Mouse (Mus musculus) heart, embryonic 13.5 days (tissue): Measurements from ENCODE around the gene Lrrc46. TPM values are rescaled to one million over a fixed set of nuclear protein-coding genes. Genes with fewer than 3 reads are reported as not detected.

Experiments
- ATAC-seq: fragments of 200-750 bp; cut with Nextera tagmentation; 2 replicates; pipeline ENCODE4 v1.8.0; 2017; ENCODE audit warnings: moderate TSS enrichment; ENCODE audit not compliant: insufficient number of reproducible peaks, low FRiP score, low TSS enrichment; ENCODE audit errors: extremely low read depth
- H3K27ac ChIP-seq: fragments of 300-500 bp; sonication (generic); replicated peaks from 2 replicates; pipeline ENCODE4 v1.5.1; 2015; ENCODE audit warnings: moderate library complexity, mild to moderate bottlenecking, inconsistent platforms
- H3K27me3 ChIP-seq: fragments of 300-500 bp; sonication (generic); replicated peaks from 2 replicates; pipeline ENCODE4 v1.6.1; 2015; ENCODE audit warnings: mild to moderate bottlenecking, inconsistent platforms
- H3K36me3 ChIP-seq: fragments of 300-500 bp; sonication (generic); 2 replicates; pipeline ENCODE4 v1.6.1; 2015; ENCODE audit warnings: mild to moderate bottlenecking, inconsistent platforms
- H3K4me1 ChIP-seq: fragments of 300-500 bp; sonication (generic); 2 replicates; pipeline ENCODE4 v1.6.1; 2015; ENCODE audit warnings: inconsistent platforms
- H3K4me2 ChIP-seq: fragments of 300-500 bp; sonication (generic); 2 replicates; pipeline ENCODE4 v1.6.1; 2015; ENCODE audit warnings: inconsistent platforms, mild to moderate bottlenecking, moderate library complexity
- H3K4me3 ChIP-seq: fragments of 300-500 bp; sonication (generic); 2 replicates; pipeline ENCODE4 v1.5.1; 2015; ENCODE audit warnings: moderate library complexity, mild to moderate bottlenecking, inconsistent platforms
- H3K9ac ChIP-seq: fragments of 300-500 bp; sonication (generic); 2 replicates; pipeline ENCODE4 v1.6.1; 2015; ENCODE audit warnings: inconsistent platforms, mild to moderate bottlenecking, moderate library complexity
- H3K9me3 ChIP-seq: fragments of 300-500 bp; sonication (generic); 2 replicates; pipeline ENCODE4 v1.6.1; 2016; ENCODE audit warnings: inconsistent platforms
- WGBS: fragments of 180-500 bp; shearing (Covaris S2); methylation state at CpG from one replicate; pipeline ENCODE4 v1.1.7; 2015; ENCODE audit warnings: mixed read lengths; 5-methylcytosine and 5-hydroxymethylcytosine counted together
- polyA plus RNA-seq: library from polyadenylated mRNA; unstranded; fragments of >200 nt; fragmentation: Nextera tagmentation; extraction: Ambion mirVana; gene quantifications from 2 replicates; pipeline ENCODE4 v1.2.1, GENCODE M21; 2015

Lrrc46 gene
- polyA plus RNA-seq, 1 experiment from 2014 or later: 0.49 TPM

GRCm38 (mm10) chr11:97025721-97026344 is 15.4 kb downstream of the Lrrc46 start:
- Histone ChIP-seq H3K4me1 (peaks cover 39% of the 10 kb centered on the region), H3K36me3 (no peaks in the 10 kb centered on the region), H3K9ac (peak overlapping the region; percentile 78), H3K4me3 (peak overlapping the region; percentile 39), H3K27ac (peak overlapping the region; percentile 58), H3K27me3 (peaks cover 50% of the 10 kb centered on the region), H3K4me2 (peak overlapping the region; percentile 67), H3K9me3 (no peaks in the 10 kb centered on the region)
- ATAC-seq: no peak
- 1% methylated on average over 17 of the region's 17 CpGs for WGBS

GRCm38 (mm10) chr11:97024977-97025376 is 16.2 kb downstream of the Lrrc46 start:
- no peaks in the 10 kb centered on the region for H3K36me3 ChIP-seq
- no peak overlapping the region for H3K9ac ChIP-seq
- ATAC-seq: no peak
- 19% methylated on average over 10 of the region's 10 CpGs for WGBS
- peaks cover 31% of the 10 kb centered on the region for H3K4me1 ChIP-seq
- H3K4me3 ChIP-seq: no peak overlapping the region
- H3K9me3 ChIP-seq: no peaks in the 10 kb centered on the region
- no peak overlapping the region for H3K27ac ChIP-seq
- peak overlapping the region; percentile 67; the same call in 1 of the 2 replicates for H3K4me2 ChIP-seq
- peaks cover 58% of the 10 kb centered on the region for H3K27me3 ChIP-seq

- H3K27me3 ChIP-seq: peaks cover 87% of the 10 kb centered on the region
- H3K27ac ChIP-seq: no peak overlapping the region
- H3K9me3 ChIP-seq: no peaks in the 10 kb centered on the region
- H3K36me3 ChIP-seq: no peaks in the 10 kb centered on the region
- ATAC-seq: no peak
- peak overlapping the region; percentile 93 for H3K4me2 ChIP-seq
- H3K4me1 ChIP-seq: peaks cover 44% of the 10 kb centered on the region
- peak overlapping the region; percentile 82 for H3K9ac ChIP-seq
- peak overlapping the region; percentile 63 for H3K4me3 ChIP-seq
- whole genome bisulfite sequencing: under 1% methylated on average over 50 of the region's 50 CpGs
Observed at GRCm38 (mm10) chr11:97021873-97022484, 19.2 kb downstream of the Lrrc46 start.

GRCm38 (mm10) chr11:97021121-97021765 is 20.0 kb downstream of the Lrrc46 start:
- Histone ChIP-seq H3K9ac (peak overlapping the region; percentile 82), H3K36me3 (no peaks in the 10 kb centered on the region), H3K4me3 (peak overlapping the region; percentile 63), H3K4me2 (peak overlapping the region; percentile 93), H3K4me1 (peaks cover 43% of the 10 kb centered on the region), H3K27ac (no peak overlapping the region), H3K27me3 (peaks cover 94% of the 10 kb centered on the region), H3K9me3 (no peaks in the 10 kb centered on the region)
- WGBS: under 1% methylated on average over 27 of the region's 27 CpGs
- no peak for ATAC-seq

GRCm38 (mm10) chr11:97019345-97019708 is 21.9 kb downstream of the Lrrc46 start:
- H3K4me2 ChIP-seq: peak overlapping the region; percentile 66
- peaks cover 29% of the 10 kb centered on the region for H3K4me1 ChIP-seq
- peaks cover 97% of the 10 kb centered on the region for H3K27me3 ChIP-seq
- no peak for ATAC-seq
- 7% methylated on average over 13 of the region's 13 CpGs for WGBS
- no peak overlapping the region for H3K27ac ChIP-seq
- H3K9me3 ChIP-seq: no peaks in the 10 kb centered on the region
- no peaks in the 10 kb centered on the region for H3K36me3 ChIP-seq
- H3K9ac ChIP-seq: peak overlapping the region; percentile 63; the same call in 1 of the 2 replicates
- peak overlapping the region; percentile 44 for H3K4me3 ChIP-seq

- Histone ChIP-seq H3K27ac (no peak overlapping the region), H3K36me3 (no peaks in the 10 kb centered on the region), H3K4me1 (peaks cover 29% of the 10 kb centered on the region), H3K9me3 (no peaks in the 10 kb centered on the region), H3K4me2 (peak overlapping the region; percentile 66), H3K4me3 (peak overlapping the region; percentile 44), H3K9ac (peak overlapping the region; percentile 63), H3K27me3 (peaks cover 96% of the 10 kb centered on the region)
- under 1% methylated on average over 61 of the region's 68 CpGs for WGBS
- ATAC-seq: no peak
Observed at GRCm38 (mm10) chr11:97018583-97019344, 22.4 kb downstream of the Lrrc46 start.

- Histone ChIP-seq H3K36me3 (no peaks in the 10 kb centered on the region), H3K9me3 (no peaks in the 10 kb centered on the region), H3K27me3 (peaks cover 96% of the 10 kb centered on the region), H3K27ac (no peak overlapping the region), H3K4me3 (peak overlapping the region; percentile 44), H3K9ac (peak overlapping the region; percentile 63), H3K4me2 (peak overlapping the region; percentile 66), H3K4me1 (peaks cover 34% of the 10 kb centered on the region)
- ATAC-seq: no peak
- under 1% methylated on average over 36 of the region's 36 CpGs for WGBS
Observed at GRCm38 (mm10) chr11:97017696-97018582, 23.3 kb downstream of the Lrrc46 start.

GRCm38 (mm10) chr11:97013121-97013670 is 28.0 kb downstream of the Lrrc46 start, which contains the start of gene Sp6:
TSS of gene Sp6 (plus strand) at chr11:97013394.
- WGBS: 13% methylated on average over 8 of the region's 8 CpGs
- Histone ChIP-seq H3K36me3 (no peaks in the 10 kb centered on the region), H3K27me3 (peaks cover 98% of the 10 kb centered on the region), H3K4me2 (no peak within 1 kb of the TSS), H3K4me3 (no peak within 1 kb of the TSS), H3K9me3 (no peaks in the 10 kb centered on the region), H3K4me1 (peaks cover 10% of the 10 kb centered on the region), H3K9ac (no peak within 1 kb of the TSS), H3K27ac (no peak within 1 kb of the TSS)
- ATAC-seq: no peak

- no peak overlapping the region for H3K4me3 ChIP-seq
- WGBS: 20% methylated on average over 8 of the region's 8 CpGs
- H3K27ac ChIP-seq: no peak overlapping the region
- peaks cover 9% of the 10 kb centered on the region; the same call in 1 of the 2 replicates for H3K4me1 ChIP-seq
- H3K36me3 ChIP-seq: no peaks in the 10 kb centered on the region
- no peak overlapping the region for H3K9ac ChIP-seq
- H3K4me2 ChIP-seq: no peak overlapping the region
- no peaks in the 10 kb centered on the region for H3K9me3 ChIP-seq
- peaks cover 90% of the 10 kb centered on the region for H3K27me3 ChIP-seq
- no peak for ATAC-seq
Observed at GRCm38 (mm10) chr11:97009198-97009790, 31.9 kb downstream of the Lrrc46 start.
